Comparison of ENCODE assay signal across 8 mouse cellular contexts in the genomic region with DNA sequence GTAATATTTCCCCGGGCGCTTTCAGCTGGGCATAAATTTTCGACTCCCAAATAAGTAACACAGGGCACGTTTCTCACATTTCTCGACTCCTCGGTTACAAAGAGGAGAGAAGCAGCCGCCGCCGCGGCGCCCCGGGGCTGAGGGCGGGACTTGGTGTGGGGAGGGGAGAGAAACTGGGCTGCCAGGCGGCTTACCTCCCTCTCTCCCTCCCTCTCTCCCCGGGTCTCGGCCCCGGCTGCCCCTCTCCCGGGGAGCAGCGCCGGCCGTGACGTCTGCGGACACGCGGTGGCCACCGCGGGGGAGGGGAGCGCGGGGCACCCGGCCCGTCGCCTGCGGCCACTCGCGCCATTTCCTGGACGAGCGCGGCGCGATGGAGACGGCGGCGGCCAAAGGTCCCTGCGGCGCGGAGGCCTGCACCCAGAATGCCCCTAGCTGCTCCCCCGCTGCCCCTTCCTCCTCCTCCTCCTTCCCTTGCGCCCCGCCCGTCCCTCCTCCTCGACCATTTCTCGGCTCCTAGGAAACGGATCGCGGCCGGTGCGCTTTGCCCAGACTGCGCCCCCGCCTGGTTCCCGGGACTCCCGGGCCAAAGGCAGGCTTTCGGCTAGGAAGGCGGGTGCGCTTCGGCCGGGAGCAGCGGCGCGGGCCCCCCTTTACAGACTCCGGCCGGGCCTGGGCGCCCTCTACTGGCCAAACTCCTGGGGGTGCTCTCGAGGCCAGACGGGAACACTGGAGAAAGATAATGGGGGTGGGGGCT. TPM values are rescaled to one million over a fixed set of nuclear protein-coding genes. Genes with fewer than 3 reads are reported as not detected.
DNase-seq lines count a peak whose midpoint lies in the region; ATAC-seq lines count a peak whose summit lies in the region.

No protein-coding gene starts in this region.

- peaks cover 8% of the 10 kb centered on the region; the same call in 1 of the 2 replicates for H3K4me1 ChIP-seq in embryonic facial prominence, embryonic 14.5 days (ENCODE audit: control insufficient read depth, insufficient read depth, low read length)
- peaks cover 10% of the 10 kb centered on the region; the same call in 1 of the 2 replicates for H3K4me1 ChIP-seq in heart, embryonic 10.5 days
- 0 out of 2 replicates have a peak, but pooled peaks cover 6% of the 10 kb centered on the region for H3K4me1 ChIP-seq in kidney, embryonic 14.5 days (ENCODE audit: control insufficient read depth, insufficient read depth, low read length)
- peaks cover 26% of the 10 kb centered on the region for H3K4me1 ChIP-seq in limb, embryonic 15.5 days
- H3K4me1 ChIP-seq in stomach, embryonic 15.5 days, result peaks cover 7% of the 10 kb centered on the region; the same call in 1 of the 2 replicates

- H3K9me3 ChIP-seq in embryonic facial prominence, embryonic 14.5 days (ENCODE audit: control insufficient read depth, low read length), result no peaks in the 10 kb centered on the region
- H3K9me3 ChIP-seq in heart, embryonic 10.5 days, result no peaks in the 10 kb centered on the region
- H3K9me3 ChIP-seq in kidney, embryonic 14.5 days (ENCODE audit: control insufficient read depth, low read length), result no peaks in the 10 kb centered on the region
- no peaks in the 10 kb centered on the region for H3K9me3 ChIP-seq in limb, embryonic 15.5 days
- no peaks in the 10 kb centered on the region for H3K9me3 ChIP-seq in stomach, embryonic 15.5 days

- peak overlapping the region; percentile 99 for H3K27ac ChIP-seq in embryonic facial prominence, embryonic 14.5 days (replicated peaks; ENCODE audit: low read depth, low read length)
- H3K27ac ChIP-seq in heart, embryonic 10.5 days, result peak overlapping the region; percentile 97
- peak overlapping the region; percentile 98 for H3K27ac ChIP-seq in kidney, embryonic 14.5 days (ENCODE audit: low read depth, low read length)
- H3K27ac ChIP-seq in limb, embryonic 15.5 days, result peak overlapping the region; percentile 99
- H3K27ac ChIP-seq in stomach, embryonic 15.5 days, result peak overlapping the region; percentile 99

- H3K36me3 ChIP-seq in embryonic facial prominence, embryonic 14.5 days (ENCODE audit: control insufficient read depth, insufficient read depth, low read length), result peaks cover under 1% of the 10 kb centered on the region; the same call in 1 of the 2 replicates
- 0 out of 2 replicates have a peak, but pooled peaks cover 4% of the 10 kb centered on the region for H3K36me3 ChIP-seq in heart, embryonic 10.5 days
- peaks cover 3% of the 10 kb centered on the region; the same call in 1 of the 2 replicates for H3K36me3 ChIP-seq in kidney, embryonic 14.5 days (ENCODE audit: control insufficient read depth, insufficient read depth, low read length)
- H3K36me3 ChIP-seq in limb, embryonic 15.5 days, result 0 out of 2 replicates have a peak, but pooled peaks cover 7% of the 10 kb centered on the region
- H3K36me3 ChIP-seq in stomach, embryonic 15.5 days, result 0 out of 2 replicates have a peak, but pooled peaks cover under 1% of the 10 kb centered on the region

- peak; percentile 83 for ATAC-seq in embryonic facial prominence, embryonic 14.5 days (ENCODE audit: low read depth)
- ATAC-seq in kidney, embryonic 14.5 days (ENCODE audit: low FRiP score, low TSS enrichment), result peak; percentile 81
- peak; percentile 80 for ATAC-seq in limb, embryonic 15.5 days (ENCODE audit: insufficient number of reproducible peaks, low FRiP score, low TSS enrichment, low read depth)
- ATAC-seq in stomach, embryonic 15.5 days (ENCODE audit: insufficient read depth, low FRiP score, low read depth), result peak; percentile 82

- H3K4me2 ChIP-seq in embryonic facial prominence, embryonic 14.5 days (ENCODE audit: low read depth, low read length), result peak overlapping the region; percentile 77
- peak overlapping the region; percentile 77 for H3K4me2 ChIP-seq in kidney, embryonic 14.5 days (replicated peaks; ENCODE audit: low read depth, low read length)
- H3K4me2 ChIP-seq in limb, embryonic 15.5 days, result peak overlapping the region; percentile 91
- H3K4me2 ChIP-seq in stomach, embryonic 15.5 days, result peak overlapping the region; percentile 82

- H3K4me3 ChIP-seq in embryonic facial prominence, embryonic 14.5 days (ENCODE audit: low read depth, low read length), result peak overlapping the region; percentile 81
- peak overlapping the region; percentile 90 for H3K4me3 ChIP-seq in heart, embryonic 10.5 days
- H3K4me3 ChIP-seq in kidney, embryonic 14.5 days (ENCODE audit: low read length), result peak overlapping the region; percentile 88
- H3K4me3 ChIP-seq in limb, embryonic 15.5 days, result peak overlapping the region; percentile 77
- H3K4me3 ChIP-seq in stomach, embryonic 15.5 days (replicated peaks), result peak overlapping the region; percentile 68

- peak overlapping the region; percentile 96 for H3K9ac ChIP-seq in embryonic facial prominence, embryonic 14.5 days (ENCODE audit: low read depth, low read length)
- H3K9ac ChIP-seq in kidney, embryonic 14.5 days (ENCODE audit: low read depth, low read length), result peak overlapping the region; percentile 98
- H3K9ac ChIP-seq in limb, embryonic 15.5 days, result peak overlapping the region; percentile 94
- peak overlapping the region; percentile 86 for H3K9ac ChIP-seq in stomach, embryonic 15.5 days

- no peaks in the 10 kb centered on the region for H3K27me3 ChIP-seq in embryonic facial prominence, embryonic 14.5 days (replicated peaks; ENCODE audit: control insufficient read depth, insufficient read depth, low read length)
- H3K27me3 ChIP-seq in heart, embryonic 10.5 days (ENCODE audit: insufficient read depth, poor library complexity, severe bottlenecking), result no peaks in the 10 kb centered on the region
- no peaks in the 10 kb centered on the region for H3K27me3 ChIP-seq in kidney, embryonic 14.5 days (ENCODE audit: control insufficient read depth, insufficient read depth, low read length)
- H3K27me3 ChIP-seq in limb, embryonic 15.5 days, result no peaks in the 10 kb centered on the region
- H3K27me3 ChIP-seq in stomach, embryonic 15.5 days (replicated peaks), result no peaks in the 10 kb centered on the region

- 1% methylated on average over 30 of the region's 74 CpGs for WGBS in embryonic facial prominence, embryonic 14.5 days
- WGBS in heart, embryonic 10.5 days, result under 1% methylated on average over 60 of the region's 74 CpGs
- under 1% methylated on average over 38 of the region's 74 CpGs for WGBS in kidney, embryonic 14.5 days
- WGBS in limb, embryonic 15.5 days, result under 1% methylated on average over 57 of the region's 74 CpGs
- under 1% methylated on average over 57 of the region's 74 CpGs for WGBS in stomach, embryonic 15.5 days

- DNase-seq in layer of hippocampus, adult 11-12 months (ENCODE audit: low spot score), result peak; percentile 90
- no peak for DNase-seq in layer of hippocampus, adult 9-10 months (ENCODE audit: low spot score)
- peak; percentile 96 for DNase-seq in embryonic facial prominence, embryonic 14.5 days (ENCODE audit: low spot score)
- peak; percentile 93 for DNase-seq in heart, embryonic 10.5 days (ENCODE audit: low spot score)
- peak; percentile 36 for DNase-seq in naive thymus-derived CD4-positive, alpha-beta T cell, adult 2 months (ENCODE audit: low read depth)

RNA-seq across cellular contexts. Expression of a gene that starts 1.3 kb away (rescaled TPM):
- polyA plus RNA-seq in embryonic facial prominence, embryonic 14.5 days (2014; fragmentation: Nextera tagmentation; extraction: Ambion mirVana), result 13.7 and 15.7 TPM in 2 replicates
- polyA plus RNA-seq in heart, embryonic 10.5 days (2016; fragmentation: Nextera tagmentation; extraction: Ambion mirVana), result 15.3 and 25.5 TPM in 2 replicates
- 15.7 and 28.7 TPM in 2 replicates for polyA plus RNA-seq in kidney, embryonic 14.5 days (2014; fragmentation: Nextera tagmentation; extraction: Ambion mirVana)
- polyA plus RNA-seq in limb, embryonic 15.5 days (2015; fragmentation: Nextera tagmentation; extraction: Ambion mirVana), result 29.4 and 32.6 TPM in 2 replicates
- polyA plus RNA-seq in stomach, embryonic 15.5 days (2015; fragmentation: Nextera tagmentation; extraction: Ambion mirVana), result 19.2 and 20.3 TPM in 2 replicates
